Mouse (Mus musculus) E14TG2a.4 (cell line): ENCODE measurements around the gene Lmbr1l.

ENCODE experiments used
- CTCF ChIP-seq: conservative IDR thresholded peaks from 2 replicates; pipeline ENCODE4 v1.5.1; 2014; ENCODE audit warnings: low read length
- NANOG ChIP-seq: IDR thresholded peaks from 2 replicates; pipeline ENCODE4 v1.6.1; 2014; ENCODE audit warnings: borderline replicate concordance, low read length, mixed read lengths
- POU5F1 ChIP-seq: IDR thresholded peaks from 2 replicates; pipeline ENCODE4 v1.6.1; 2014; ENCODE audit warnings: low read length, borderline replicate concordance

GRCm38 (mm10) chr15:98958901-98959420, 40.9 kb upstream of the Lmbr1l start:
- TF ChIP-seq NANOG, result no peak
- no peak for TF ChIP-seq CTCF
- TF ChIP-seq POU5F1, result no peak
